Mouse (Mus musculus) thymus, postnatal 4 days (tissue): Measurements from ENCODE around the gene Snrpa1.

Experiments
- DNase-seq: peaks from one replicate; pipeline ENCODE4 v3.0.0; 2021

The Snrpa1 gene

GRCm38 (mm10) chr7:66079364-66080230 is 20.8 kb downstream of the Snrpa1 start, which contains the start of gene Selenos:
TSS of gene Selenos (plus strand) at chr7:66079649.
- peak; percentile 95 for DNase-seq

- DNase-seq = no peak
Measured at GRCm38 (mm10) chr7:66080231-66080613, 21.4 kb downstream of the Snrpa1 start.

GRCm38 (mm10) chr7:66083757-66084156 is 25.0 kb downstream of the Snrpa1 start:
- DNase-seq = no peak

GRCm38 (mm10) chr7:66084546-66084945 is 25.7 kb downstream of the Snrpa1 start:
- no peak for DNase-seq

- DNase-seq = no peak
Measured at GRCm38 (mm10) chr7:66087652-66088051, 28.8 kb downstream of the Snrpa1 start.

- DNase-seq = no peak
Measured at GRCm38 (mm10) chr7:66088077-66088476, 29.3 kb downstream of the Snrpa1 start.

- no peak for DNase-seq
Measured at GRCm38 (mm10) chr7:66090676-66091190, 31.9 kb downstream of the Snrpa1 start.

GRCm38 (mm10) chr7:66091553-66091952 is 32.8 kb downstream of the Snrpa1 start:
- DNase-seq = no peak

- no peak for DNase-seq
Measured at GRCm38 (mm10) chr7:66092656-66093055, 33.9 kb downstream of the Snrpa1 start.

- DNase-seq = no peak
Measured at GRCm38 (mm10) chr7:66094141-66094540, 35.3 kb downstream of the Snrpa1 start.

- DNase-seq = no peak
Measured at GRCm38 (mm10) chr7:66098803-66099202, 40.0 kb downstream of the Snrpa1 start.

GRCm38 (mm10) chr7:66101866-66102265 is 43.1 kb downstream of the Snrpa1 start:
- no peak for DNase-seq

GRCm38 (mm10) chr7:66104531-66104930 is 45.7 kb downstream of the Snrpa1 start:
- no peak for DNase-seq

- DNase-seq = no peak
Measured at GRCm38 (mm10) chr7:66105771-66106170, 47.0 kb downstream of the Snrpa1 start.

GRCm38 (mm10) chr7:66106581-66107056 is 47.8 kb downstream of the Snrpa1 start:
- DNase-seq = no peak

GRCm38 (mm10) chr7:66107206-66107605 is 48.4 kb downstream of the Snrpa1 start:
- DNase-seq = no peak

- DNase-seq = peak; percentile 38
Measured at GRCm38 (mm10) chr7:66107930-66108329, 49.1 kb downstream of the Snrpa1 start.

GRCm38 (mm10) chr7:66108961-66109854 is 50.4 kb downstream of the Snrpa1 start, which contains the start of gene Chsy1:
TSS of gene Chsy1 (plus strand) at chr7:66109515.
- peak; percentile 93 for DNase-seq

- DNase-seq = peak; percentile 80
Measured at GRCm38 (mm10) chr7:66109855-66110635, 51.2 kb downstream of the Snrpa1 start.

GRCm38 (mm10) chr7:66110636-66111112 is 51.9 kb downstream of the Snrpa1 start:
- DNase-seq = peak; percentile 29

- no peak for DNase-seq
Measured at GRCm38 (mm10) chr7:66111211-66111610, 52.4 kb downstream of the Snrpa1 start.

GRCm38 (mm10) chr7:66113561-66113960 is 54.8 kb downstream of the Snrpa1 start:
- DNase-seq = no peak
